Mouse (Mus musculus) small intestine, adult 2 months (tissue): ENCODE measurements around the gene Acox1. TPM values are rescaled to one million over a fixed set of nuclear protein-coding genes. Genes with fewer than 3 reads are reported as not detected.

Experiments
- H3K27ac ChIP-seq: fragments of 200-500 bp; 2 replicates; pipeline ENCODE4 v1.5.1; 2012; ENCODE audit warnings: low read depth, low read length, control low read depth, inconsistent platforms; ENCODE audit not compliant: insufficient read depth
- H3K27me3 ChIP-seq: fragments of 200-500 bp; 2 replicates; pipeline ENCODE4 v1.6.1; 2012; ENCODE audit warnings: mild to moderate bottlenecking, moderate library complexity, low read length, inconsistent platforms; ENCODE audit not compliant: control insufficient read depth, insufficient read depth
- H3K36me3 ChIP-seq: fragments of 200-500 bp; 2 replicates; pipeline ENCODE4 v1.6.1; 2012; ENCODE audit warnings: mild to moderate bottlenecking, low read length, control low read depth, inconsistent platforms; ENCODE audit not compliant: control insufficient read depth, insufficient read depth
- H3K4me1 ChIP-seq: fragments of 200-500 bp; 2 replicates; pipeline ENCODE4 v1.6.1; 2012; ENCODE audit warnings: low read length, inconsistent platforms, mixed read lengths; ENCODE audit not compliant: control insufficient read depth, insufficient read depth, insufficient read length
- H3K4me3 ChIP-seq: fragments of 200-500 bp; 2 replicates; pipeline ENCODE4 v1.5.1; 2012; ENCODE audit warnings: low read depth, mild to moderate bottlenecking, control low read depth, inconsistent platforms, low read length, moderate library complexity
- CTCF ChIP-seq: fragments of 200-500 bp; IDR thresholded peaks from 2 replicates; pipeline ENCODE4 v1.5.1; 2012; ENCODE audit warnings: low read depth, mild to moderate bottlenecking, control low read depth, inconsistent platforms, low read length, moderate library complexity, mixed read lengths; ENCODE audit not compliant: insufficient replicate concordance, insufficient read length; ENCODE audit errors: extremely low read depth
- POLR2A ChIP-seq: fragments of 200-500 bp; IDR thresholded peaks from 2 replicates; pipeline ENCODE4 v1.6.1; 2012; ENCODE audit warnings: low read depth, mild to moderate bottlenecking, control low read depth, inconsistent platforms, low read length, moderate library complexity
- WGBS: fragments of 180-500 bp; shearing (Covaris S2); methylation state at CpG from one replicate; pipeline ENCODE4 v1.1.7; 2018; 5-methylcytosine and 5-hydroxymethylcytosine counted together
- polyA plus RNA-seq: library from polyadenylated mRNA; depleted of rRNA; stranded (reverse); fragments of >200 nt; gene quantifications from 2 replicates; pipeline ENCODE4 v1.2.3, GENCODE M21; 2012

Acox1 gene
- polyA plus RNA-seq, 1 experiment = 112 TPM

DNA sequence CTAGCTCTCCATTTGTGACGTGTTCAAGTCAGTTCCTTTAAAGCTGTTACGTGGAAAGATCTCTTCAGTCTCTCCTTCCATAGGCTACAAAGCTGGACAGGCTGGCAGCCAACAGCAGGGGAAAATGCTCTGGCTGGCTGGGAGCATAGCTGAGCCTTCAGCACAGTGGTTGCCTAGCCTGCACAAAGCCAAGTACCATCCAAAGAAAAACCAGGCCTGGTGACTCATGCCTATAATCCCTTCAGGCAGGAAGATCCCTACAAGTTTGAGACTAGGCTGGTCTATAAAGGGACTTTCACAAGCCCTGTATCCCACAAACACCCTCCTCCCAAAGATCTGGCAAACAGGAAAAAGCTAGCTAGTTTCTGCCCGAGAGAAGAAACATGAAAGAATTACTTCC lies 13.0 kb downstream of the Acox1 start:
- peaks cover 4% of the 10 kb centered on the region; the same call in 1 of the 2 replicates for H3K4me1 ChIP-seq
- H3K4me3 ChIP-seq = no peak overlapping the region
- H3K27ac ChIP-seq = no peak overlapping the region
- H3K36me3 ChIP-seq = peaks cover 74% of the 10 kb centered on the region
- H3K27me3 ChIP-seq = no peaks in the 10 kb centered on the region
- 84% methylated on average over 3 of the region's 3 CpGs for WGBS
- TF ChIP-seq POLR2A (no peak), CTCF (no peak)

DNA sequence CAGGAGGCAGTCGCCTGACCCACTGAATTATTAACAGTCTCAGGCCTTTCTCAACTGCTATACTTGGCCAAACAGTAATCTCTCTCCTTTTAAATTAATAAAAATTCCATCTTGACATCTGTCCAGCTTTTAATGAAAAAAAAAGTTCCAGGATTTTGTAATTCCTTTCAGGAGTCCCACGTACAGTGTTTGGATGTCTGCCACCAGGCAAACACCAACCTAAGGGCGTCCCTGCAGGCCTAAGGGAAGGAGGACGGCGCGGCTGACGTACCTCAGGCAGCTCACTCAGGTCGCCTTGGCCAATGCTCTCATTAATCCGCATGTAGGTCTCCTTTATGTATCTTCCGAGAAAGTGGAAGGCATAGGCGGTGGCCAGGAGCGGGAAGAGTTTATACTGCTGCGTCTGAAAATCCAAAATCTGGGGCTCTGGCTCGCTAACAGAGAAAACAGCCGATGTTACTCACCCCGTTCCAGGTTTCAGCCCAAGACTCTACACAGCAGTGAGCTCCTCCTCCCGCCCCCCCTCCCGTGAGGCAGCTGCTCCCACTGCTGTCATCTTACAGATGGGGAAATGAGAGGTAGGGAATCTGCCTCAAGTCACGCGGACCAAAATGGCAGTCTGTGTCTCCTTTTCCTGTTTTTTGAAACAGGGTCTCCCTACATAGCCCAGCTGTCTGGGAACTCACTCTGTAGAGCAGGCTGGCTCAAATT lies 20.3 kb downstream of the Acox1 start:
- Histone ChIP-seq H3K4me3 (no peak overlapping the region), H3K27ac (no peak overlapping the region), H3K27me3 (no peaks in the 10 kb centered on the region), H3K4me1 (no peaks in the 10 kb centered on the region), H3K36me3 (peaks cover 85% of the 10 kb centered on the region)
- WGBS = 88% methylated on average over 20 of the region's 20 CpGs
- TF ChIP-seq CTCF = no peak
- TF ChIP-seq POLR2A = no peak

DNA sequence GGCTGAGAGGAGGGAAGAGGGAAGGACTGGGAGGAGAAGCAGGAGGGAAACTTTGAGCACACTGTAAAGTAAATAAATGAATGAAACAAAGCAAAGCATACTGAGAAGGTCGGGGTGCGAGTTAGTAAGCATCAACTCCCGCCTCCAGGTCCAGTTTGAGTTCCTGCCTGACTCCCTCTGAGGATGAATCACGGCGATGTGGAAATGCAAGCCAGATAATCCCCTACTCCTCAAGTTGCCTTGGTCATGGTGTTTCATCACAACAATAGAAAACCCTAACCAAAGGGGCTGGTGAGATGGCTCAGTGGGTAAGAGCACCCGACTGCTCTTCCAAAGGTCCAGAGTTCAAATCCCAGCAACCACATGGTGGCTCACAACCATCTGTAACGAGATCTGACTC lies 22.8 kb downstream of the Acox1 start:
- no peaks in the 10 kb centered on the region for H3K27me3 ChIP-seq
- no peaks in the 10 kb centered on the region for H3K4me1 ChIP-seq
- no peak for TF ChIP-seq POLR2A
- no peak for TF ChIP-seq CTCF
- 87% methylated on average over 7 of the region's 7 CpGs for WGBS
- H3K4me3 ChIP-seq = no peak overlapping the region
- no peak overlapping the region for H3K27ac ChIP-seq
- peaks cover 84% of the 10 kb centered on the region for H3K36me3 ChIP-seq

DNA sequence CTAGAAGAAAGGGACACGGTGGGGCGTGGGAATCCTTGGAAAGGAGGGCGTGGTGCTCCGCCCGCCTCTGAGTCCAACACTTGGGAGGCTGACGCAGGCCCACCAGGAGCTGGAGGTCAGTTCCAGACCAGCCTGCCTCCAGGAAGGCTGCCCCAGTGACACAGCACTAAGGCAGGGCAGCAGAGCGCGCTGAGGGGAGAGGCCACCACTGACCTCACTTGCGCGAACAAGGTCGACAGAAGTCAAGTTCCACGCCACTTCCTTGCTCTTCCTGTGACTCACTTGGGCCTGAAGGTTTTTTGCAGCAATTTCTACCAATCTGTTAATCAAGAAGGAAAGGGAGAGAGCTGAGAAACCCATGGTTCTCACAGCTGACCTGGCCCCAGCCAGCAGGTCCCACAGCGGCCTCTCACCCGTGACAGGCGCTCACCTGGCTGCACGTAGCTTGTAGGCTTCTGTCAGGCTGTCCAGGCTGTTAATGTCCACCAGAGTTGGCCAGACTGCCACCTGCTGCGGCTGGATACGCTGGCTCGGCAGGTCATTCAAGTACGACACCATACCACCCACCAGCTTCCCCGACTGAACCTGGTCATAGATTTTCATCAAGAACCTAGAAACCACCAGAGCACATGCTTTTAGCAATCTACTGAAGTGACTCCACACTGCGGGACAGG lies 23.9 kb downstream of the Acox1 start:
- peaks cover 75% of the 10 kb centered on the region for H3K36me3 ChIP-seq
- H3K27ac ChIP-seq = no peak overlapping the region
- no peak overlapping the region for H3K4me3 ChIP-seq
- H3K27me3 ChIP-seq = no peaks in the 10 kb centered on the region
- TF ChIP-seq POLR2A = no peak
- no peak for TF ChIP-seq CTCF
- no peaks in the 10 kb centered on the region; the same call in 1 of the 2 replicates for H3K4me1 ChIP-seq
- WGBS = 88% methylated on average over 22 of the region's 22 CpGs

DNA sequence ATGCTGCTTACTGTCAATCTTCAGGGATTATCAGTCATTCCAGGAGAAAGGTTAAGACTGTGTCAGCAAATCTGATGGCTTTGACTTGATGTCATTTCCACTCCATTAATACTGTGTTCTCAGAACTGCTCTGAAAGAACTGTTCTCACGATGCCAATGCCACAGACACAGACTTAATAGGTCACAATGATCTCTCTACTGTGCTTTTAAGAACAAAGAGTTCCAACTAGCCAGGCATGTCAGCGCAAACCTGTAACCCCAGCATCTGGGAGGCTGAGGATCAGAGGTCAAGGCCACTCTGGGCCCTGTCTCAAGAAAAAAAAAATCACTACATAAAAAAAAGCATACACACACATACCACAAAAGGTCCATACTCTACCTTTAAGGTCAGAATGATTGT lies 26.9 kb downstream of the Acox1 start:
- H3K4me3 ChIP-seq = no peak overlapping the region
- H3K36me3 ChIP-seq = peaks cover 49% of the 10 kb centered on the region
- TF ChIP-seq POLR2A (no peak), CTCF (no peak)
- 77% methylated on average over 2 of the region's 2 CpGs for WGBS
- H3K4me1 ChIP-seq = peaks cover 3% of the 10 kb centered on the region; the same call in 1 of the 2 replicates
- H3K27ac ChIP-seq = no peak overlapping the region
- H3K27me3 ChIP-seq = no peaks in the 10 kb centered on the region

DNA sequence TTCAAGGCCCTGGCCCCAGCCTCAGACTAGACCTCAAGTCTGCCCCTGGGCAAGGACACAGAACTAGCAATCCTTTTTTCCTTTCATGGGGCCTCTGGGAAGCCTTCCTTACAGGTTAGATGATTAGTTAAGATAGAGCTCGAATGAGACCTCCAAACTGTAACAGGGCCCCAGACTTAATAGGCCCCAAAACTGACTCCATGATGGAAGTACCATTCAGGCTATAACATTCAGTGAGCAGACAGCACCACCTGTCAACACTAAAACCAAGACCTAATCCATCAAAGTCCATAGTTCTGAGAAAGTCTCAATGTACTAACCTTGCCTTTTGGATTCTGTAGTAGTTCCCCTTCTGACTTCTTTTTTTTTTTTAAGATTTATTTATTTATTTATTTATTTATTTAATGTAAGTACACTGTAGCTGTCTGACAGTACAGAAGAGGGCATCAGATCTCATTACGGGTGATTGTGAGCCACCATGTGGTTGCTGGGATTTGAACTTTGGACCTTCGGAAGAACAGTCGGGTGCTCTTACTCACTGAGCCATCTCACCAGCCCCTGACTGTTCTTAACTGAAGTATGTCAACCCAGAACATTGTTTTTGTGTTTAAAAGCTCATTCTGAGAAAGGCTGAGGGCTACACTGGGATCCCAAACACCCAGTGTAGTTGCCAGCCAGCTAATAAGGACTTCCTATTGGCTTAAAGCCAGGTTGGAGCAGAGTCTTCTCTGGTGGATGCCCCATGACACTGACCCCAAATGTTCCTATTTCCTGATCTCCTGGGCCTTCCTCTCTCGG lies 28.6 kb downstream of the Acox1 start:
- H3K4me3 ChIP-seq = no peak overlapping the region
- no peak overlapping the region for H3K27ac ChIP-seq
- no peaks in the 10 kb centered on the region for H3K27me3 ChIP-seq
- peaks cover 35% of the 10 kb centered on the region for H3K36me3 ChIP-seq
- TF ChIP-seq POLR2A = no peak
- no peak for TF ChIP-seq CTCF
- peaks cover 3% of the 10 kb centered on the region; the same call in 1 of the 2 replicates for H3K4me1 ChIP-seq
- WGBS = 35% methylated on average over 5 of the region's 5 CpGs

DNA sequence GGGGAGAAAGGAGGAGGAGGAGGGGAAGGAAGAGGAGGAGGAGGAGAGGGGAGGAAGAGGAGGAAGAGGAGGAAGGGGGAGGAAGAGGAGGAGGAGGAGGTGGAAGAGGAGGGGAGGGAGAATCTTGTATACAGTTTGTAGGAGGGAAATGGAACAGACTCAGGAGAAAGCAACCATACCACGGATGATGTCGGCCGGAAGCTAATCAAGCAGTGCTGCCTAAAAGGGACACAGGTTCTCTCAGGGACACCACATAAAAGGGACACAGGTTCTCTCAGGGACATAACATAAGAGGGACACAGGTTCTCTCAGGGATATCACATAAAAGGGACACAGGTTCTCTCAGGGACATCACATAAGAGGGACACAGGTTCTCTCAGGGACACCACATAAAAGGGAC lies 29.6 kb downstream of the Acox1 start:
- no peak for TF ChIP-seq POLR2A
- no peak for TF ChIP-seq CTCF
- Histone ChIP-seq H3K4me3 (no peak overlapping the region), H3K36me3 (peaks cover 25% of the 10 kb centered on the region), H3K4me1 (peaks cover 3% of the 10 kb centered on the region; the same call in 1 of the 2 replicates), H3K27ac (no peak overlapping the region), H3K27me3 (no peaks in the 10 kb centered on the region)
- 85% methylated on average over 3 of the region's 3 CpGs for WGBS
